Comparison of ENCODE assay signal across 9 mouse cellular contexts in genomic region chr8:95025421-95025820, GRCm38 (mm10). TPM values are rescaled to one million over a fixed set of nuclear protein-coding genes. Genes with fewer than 3 reads are reported as not detected.
DNase-seq lines count a peak whose midpoint lies in the region; ATAC-seq lines count a peak whose summit lies in the region.
"Had no signal": no experiment of that assay in that cellular context is flagged by ENCODE, and none has a peak within 500 bp of the region (broad histone marks: within the 10 kb centered on the region; RNA-seq: fewer than 3 reads in every experiment).

No protein-coding gene starts in this region.

- peak; percentile 55 for DNase-seq in adrenal gland, postnatal 10 days
- no peak for DNase-seq in adrenal gland, postnatal 4 days (ENCODE audit: low spot score in 2 of 2)
- DNase-seq in left cerebral cortex, postnatal 14 days (ENCODE audit: low spot score in 2 of 2), result peak; percentile 32 to 39
- no peak for DNase-seq in left cerebral cortex, postnatal 10 days (ENCODE audit: extremely low spot score in 1 of 2, low spot score in 2 of 2)
- DNase-seq in R1 (ENCODE audit: low read depth, low spot score), result peak; percentile 64
- DNase-seq in lung, postnatal 10 days, result peak; percentile 25
- no peak for DNase-seq in urinary bladder, postnatal 25 days (ENCODE audit: low spot score)

- intact Hi-C loops in left cerebral cortex, postnatal 14 days (cut with DNase I), result loop anchor here (5.0 kb wide), 1 partner anchor 177 kb away; the partner anchor contains the start of gene Kifc3
- intact Hi-C loops in left cerebral cortex, postnatal 10 days (cut with DNase I), result no loop called here

- no peak for ATAC-seq in monocyte, adult 5-6 weeks (replicated peaks; ENCODE audit: insufficient number of reproducible peaks, low FRiP score, low TSS enrichment, poor library complexity, severe bottlenecking)

RNA-seq across cellular contexts. Expression of gene Adgrg3, which starts 7.9 kb away (rescaled TPM):
- 1 to 10 TPM; 4.0 to 4.5 TPM for total RNA-seq in adrenal gland, postnatal 10 days (2021)
- total RNA-seq in adrenal gland, postnatal 4 days (2021), result 1 to 10 TPM; 6.2 to 7.8 TPM
- under 1 TPM; 0.68 to 0.89 TPM for total RNA-seq in left cerebral cortex, postnatal 14 days (2021)
- under 1 TPM; 0.22 to 0.32 TPM for total RNA-seq in left cerebral cortex, postnatal 10 days (2021)
- 2.9 to 15.5 TPM (median 10.1 TPM) in 3 replicates for total RNA-seq in monocyte, adult 5-6 weeks (2017)

RNA-seq across cellular contexts. Expression of gene Drc7, which starts 29.5 kb away (rescaled TPM):
- not detected for total RNA-seq in adrenal gland, postnatal 10 days (2021)
- total RNA-seq in adrenal gland, postnatal 4 days (2021), result not detected
- total RNA-seq in left cerebral cortex, postnatal 14 days (2021), result 1 to 10 TPM; 1.3 to 2.1 TPM
- 1 to 10 TPM in 1 of 2 experiments, under 1 TPM in 1; 0.86 to 1.6 TPM for total RNA-seq in left cerebral cortex, postnatal 10 days (2021)
- not detected in 3 replicates for total RNA-seq in monocyte, adult 5-6 weeks (2017)
- total RNA-seq: heart, postnatal 25 days had no signal

RNA-seq across cellular contexts. Expression of gene Adgrg1, which starts 50.9 kb away (rescaled TPM):
- 10 to 100 TPM; 35.9 to 48.9 TPM for total RNA-seq in adrenal gland, postnatal 10 days (2021)
- 10 to 100 TPM; 38.3 to 62.3 TPM for total RNA-seq in adrenal gland, postnatal 4 days (2021)
- total RNA-seq in left cerebral cortex, postnatal 14 days (2021), result 100 to 1,000 TPM in 1 of 2 experiments, 10 to 100 TPM in 1; 93.3 to 110 TPM
- total RNA-seq in left cerebral cortex, postnatal 10 days (2021), result 100 to 1,000 TPM; 122 to 128 TPM
- total RNA-seq in monocyte, adult 5-6 weeks (2017), result 2.2 to 16.6 TPM (median 4.6 TPM) in 3 replicates

RNA-seq across cellular contexts. Expression of gene Katnb1, which starts 55.6 kb away (rescaled TPM):
- 10 to 100 TPM in 1 of 2 experiments, 1 to 10 TPM in 1; 9.4 to 16.1 TPM for total RNA-seq in adrenal gland, postnatal 10 days (2021)
- 10 to 100 TPM; 20.2 to 20.9 TPM for total RNA-seq in adrenal gland, postnatal 4 days (2021)
- 10 to 100 TPM; 43.9 to 47.2 TPM for total RNA-seq in left cerebral cortex, postnatal 14 days (2021)
- total RNA-seq in left cerebral cortex, postnatal 10 days (2021), result 10 to 100 TPM; 40.9 to 45.3 TPM
- 12.6 to 46.5 TPM (median 38.6 TPM) in 3 replicates for total RNA-seq in monocyte, adult 5-6 weeks (2017)

Comparison
In these comparisons a context has a peak if more than half of its experiments do, and no peak if none do; other contexts are left out.
1. DNase-seq: peak in adrenal gland, postnatal 10 days (single experiment), left cerebral cortex, postnatal 14 days (2 of 2), R1 (single experiment) and lung, postnatal 10 days (single experiment); none in adrenal gland, postnatal 4 days (0 of 2), left cerebral cortex, postnatal 10 days (0 of 2) and urinary bladder, postnatal 25 days (single experiment).